Comparison of ENCODE assay signal across 8 mouse cellular contexts in genomic region chr6:129254949-129255602, GRCm38 (mm10). TPM values are rescaled to one million over a fixed set of nuclear protein-coding genes. Genes with fewer than 3 reads are reported as not detected.
A peak's percentile ranks its signal among the peaks of the same experiment; 100 is the strongest.
DNase-seq lines count a peak whose midpoint lies in the region; ATAC-seq lines count a peak whose summit lies in the region.

No protein-coding gene starts in this region.

- H3K4me3 ChIP-seq in neural tube, embryonic 11.5 days (ENCODE audit: low read depth, low read length), result no peak overlapping the region
- no peak overlapping the region for H3K4me3 ChIP-seq in forebrain, embryonic 12.5 days (replicated peaks)

- no peak overlapping the region for H3K27ac ChIP-seq in neural tube, embryonic 11.5 days (ENCODE audit: low read depth, low read length)
- H3K27ac ChIP-seq in forebrain, embryonic 12.5 days, result no peak overlapping the region

- ATAC-seq in neural tube, embryonic 11.5 days (ENCODE audit: insufficient read depth, low FRiP score, low TSS enrichment), result no peak
- peak; percentile 30; the same call in 1 of the 2 replicates for ATAC-seq in forebrain, embryonic 12.5 days (ENCODE audit: low FRiP score)

- peak; percentile 4 for DNase-seq in cerebellum, adult 8-10 months
- no peak for DNase-seq in cerebellum, adult 18-20 months
- DNase-seq in neural tube, embryonic 11.5 days (ENCODE audit: low spot score), result peak; percentile 20
- DNase-seq in neural tube, embryonic 10.5 days (ENCODE audit: extremely low spot score, low spot score), result no peak
- peak; percentile 62 for DNase-seq in lung, postnatal 10 days
- DNase-seq in yolk sac, embryonic 10.5 days (ENCODE audit: low spot score), result no peak
- no peak for DNase-seq in left cerebral cortex, adult 18-20 months (ENCODE audit: low spot score in 2 of 2)

- H3K27me3 ChIP-seq in neural tube, embryonic 11.5 days (ENCODE audit: control insufficient read depth, insufficient read depth, low read length), result no peaks in the 10 kb centered on the region
- no peaks in the 10 kb centered on the region for H3K27me3 ChIP-seq in forebrain, embryonic 12.5 days

- H3K9me3 ChIP-seq in neural tube, embryonic 11.5 days (ENCODE audit: control insufficient read depth, low read length), result no peaks in the 10 kb centered on the region
- H3K9me3 ChIP-seq in forebrain, embryonic 12.5 days, result no peaks in the 10 kb centered on the region

- H3K36me3 ChIP-seq in neural tube, embryonic 11.5 days (ENCODE audit: control insufficient read depth, insufficient read depth, low read length), result no peaks in the 10 kb centered on the region
- H3K36me3 ChIP-seq in forebrain, embryonic 12.5 days (replicated peaks), result no peaks in the 10 kb centered on the region

- H3K4me2 ChIP-seq in neural tube, embryonic 11.5 days (ENCODE audit: low read depth), result no peak overlapping the region
- no peak overlapping the region for H3K4me2 ChIP-seq in forebrain, embryonic 12.5 days

- H3K9ac ChIP-seq in neural tube, embryonic 11.5 days (ENCODE audit: low read length), result no peak overlapping the region
- no peak overlapping the region for H3K9ac ChIP-seq in forebrain, embryonic 12.5 days

- no peaks in the 10 kb centered on the region for H3K4me1 ChIP-seq in neural tube, embryonic 11.5 days (ENCODE audit: control insufficient read depth, insufficient read depth, low read length)
- H3K4me1 ChIP-seq in forebrain, embryonic 12.5 days, result no peaks in the 10 kb centered on the region

- WGBS in neural tube, embryonic 11.5 days, result 23% methylated on average over 4 of the region's 4 CpGs
- WGBS in forebrain, embryonic 12.5 days, result 24% methylated on average over 4 of the region's 4 CpGs

RNA-seq across cellular contexts. Expression of gene Cd69, which starts 20.2 kb away (rescaled TPM):
- 0.28 TPM in 1 of 2 replicates, not detected in the other for polyA plus RNA-seq in neural tube, embryonic 11.5 days (2014; fragmentation: Nextera tagmentation; extraction: Ambion mirVana)
- not detected in 2 replicates for polyA plus RNA-seq in forebrain, embryonic 12.5 days (2016; fragmentation: Nextera tagmentation; extraction: Ambion mirVana)
- not detected for total RNA-seq in left cerebral cortex, adult 18-20 months (2021)

Comparison
In these comparisons a context has a peak if more than half of its experiments do, and no peak if none do; other contexts are left out.
1. DNase-seq: peak in cerebellum, adult 8-10 months (single experiment), neural tube, embryonic 11.5 days (single experiment) and lung, postnatal 10 days (single experiment); none in cerebellum, adult 18-20 months (0 of 2), neural tube, embryonic 10.5 days (single experiment), yolk sac, embryonic 10.5 days (single experiment) and left cerebral cortex, adult 18-20 months (0 of 2).